Mouse (Mus musculus) neural tube, embryonic 12.5 days (tissue): Measurements from ENCODE around the gene S100a3. TPM values are rescaled to one million over a fixed set of nuclear protein-coding genes. Genes with fewer than 3 reads are reported as not detected.

Source experiments
- ATAC-seq: fragments of 200-750 bp; cut with Nextera tagmentation; 2 replicates; pipeline ENCODE4 v1.8.0; 2017; ENCODE audit warnings: low read depth, mild to moderate bottlenecking, moderate TSS enrichment, moderate library complexity; ENCODE audit not compliant: low FRiP score
- H3K27ac ChIP-seq: fragments of 300-500 bp; sonication (generic); 2 replicates; pipeline ENCODE4 v1.5.1; 2016
- H3K27me3 ChIP-seq: fragments of 300-500 bp; sonication (generic); replicated peaks from 2 replicates; pipeline ENCODE4 v1.6.1; 2016; ENCODE audit warnings: mild to moderate bottlenecking
- H3K36me3 ChIP-seq: fragments of 300-500 bp; sonication (generic); 2 replicates; pipeline ENCODE4 v1.6.1; 2016; ENCODE audit warnings: mild to moderate bottlenecking
- H3K4me1 ChIP-seq: fragments of 300-500 bp; sonication (generic); 2 replicates; pipeline ENCODE4 v1.6.1; 2016
- H3K4me2 ChIP-seq: fragments of 300-500 bp; sonication (generic); replicated peaks from 2 replicates; pipeline ENCODE4 v1.6.1; 2016; ENCODE audit warnings: mild to moderate bottlenecking
- H3K4me3 ChIP-seq: fragments of 300-500 bp; sonication (generic); 2 replicates; pipeline ENCODE4 v1.5.1; 2016
- H3K9ac ChIP-seq: fragments of 300-500 bp; sonication (generic); 2 replicates; pipeline ENCODE4 v1.6.1; 2016; ENCODE audit warnings: mild to moderate bottlenecking
- H3K9me3 ChIP-seq: fragments of 300-500 bp; sonication (generic); 2 replicates; pipeline ENCODE4 v1.6.1; 2016; ENCODE audit warnings: mild to moderate bottlenecking
- WGBS: fragments of 180-500 bp; shearing (Covaris S2); methylation state at CpG from one replicate; pipeline ENCODE4 v1.1.7; 2016; 5-methylcytosine and 5-hydroxymethylcytosine counted together
- polyA plus RNA-seq: library from polyadenylated mRNA; unstranded; fragments of >200 nt; fragmentation: Nextera tagmentation; extraction: Ambion mirVana; gene quantifications from 2 replicates; pipeline ENCODE4 v1.2.1, GENCODE M21; 2016

Gene S100a3
- not detected in 2 replicates for polyA plus RNA-seq

DNA sequence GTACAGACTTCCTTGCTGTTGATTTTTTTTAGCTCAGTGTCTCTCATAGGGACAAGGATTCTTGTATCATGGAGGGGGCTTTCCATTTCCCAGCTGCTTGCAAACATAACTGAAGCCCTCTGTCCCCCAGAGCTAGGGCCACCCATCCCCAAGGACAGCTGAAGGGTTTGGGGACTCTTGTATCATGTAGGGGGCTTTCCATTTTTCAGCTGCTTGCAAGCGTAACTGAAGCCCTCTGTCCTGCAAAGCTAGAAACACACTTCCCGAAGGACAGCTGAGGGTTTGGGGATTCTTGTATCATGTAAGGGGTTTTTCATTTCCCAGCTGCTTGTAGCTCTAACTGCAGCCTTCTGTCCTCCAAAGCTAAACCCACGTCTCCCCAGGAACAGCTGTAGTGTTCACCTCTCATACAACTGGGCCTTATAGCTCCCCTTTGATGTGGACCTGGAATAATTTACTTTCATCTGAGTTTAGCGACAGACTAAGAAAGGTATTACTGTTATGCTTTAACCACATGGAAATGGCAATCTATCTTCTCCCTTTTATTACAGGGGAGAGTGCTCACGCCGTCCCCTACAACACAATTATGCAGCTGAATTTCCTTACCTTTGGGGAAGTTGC, at the start of gene S100a3:
Gene S100a3 (plus strand): TSS at position 571 of the 621 bp plus-strand sequence.
- ATAC-seq, result no peak
- Histone ChIP-seq H3K9me3 (no peaks in the 10 kb centered on the region), H3K27me3 (no peaks in the 10 kb centered on the region), H3K4me1 (no peaks in the 10 kb centered on the region), H3K4me2 (no peak within 1 kb of the TSS), H3K9ac (no peak within 1 kb of the TSS), H3K36me3 (no peaks in the 10 kb centered on the region), H3K27ac (no peak within 1 kb of the TSS), H3K4me3 (no peak within 1 kb of the TSS)
- WGBS, result 72% methylated on average over 6 of the region's 6 CpGs

DNA sequence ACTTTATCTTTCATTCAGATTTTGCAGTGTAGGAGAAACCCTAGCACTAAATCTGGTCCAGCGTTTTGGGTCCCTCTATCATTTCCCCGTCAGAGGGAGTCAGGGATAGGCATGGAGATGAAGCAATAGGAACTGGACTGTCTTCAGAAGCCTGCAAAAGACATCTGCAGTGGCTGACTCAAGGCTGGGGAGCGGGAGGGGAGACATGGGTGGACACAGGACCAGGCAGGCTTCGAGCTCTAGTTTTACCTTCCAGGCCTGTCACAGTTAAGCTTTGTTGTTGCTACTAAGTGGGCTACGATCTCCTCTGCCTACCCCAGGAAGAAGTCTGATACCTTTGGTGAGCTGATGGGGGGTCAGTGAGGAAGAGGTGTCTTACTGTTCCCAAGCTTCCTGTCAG, 48.1 kb upstream of the S100a3 start:
- no peak overlapping the region for H3K27ac ChIP-seq
- no peak for ATAC-seq
- 88% methylated on average over 5 of the region's 5 CpGs for WGBS
- peaks cover 22% of the 10 kb centered on the region for H3K27me3 ChIP-seq
- no peak overlapping the region for H3K9ac ChIP-seq
- no peak overlapping the region for H3K4me2 ChIP-seq
- H3K4me1 ChIP-seq, result peaks cover 25% of the 10 kb centered on the region
- no peaks in the 10 kb centered on the region for H3K9me3 ChIP-seq
- H3K36me3 ChIP-seq, result peaks cover 4% of the 10 kb centered on the region
- no peak overlapping the region for H3K4me3 ChIP-seq

- Histone ChIP-seq H3K4me3 (no peak overlapping the region), H3K36me3 (no peaks in the 10 kb centered on the region), H3K9me3 (no peaks in the 10 kb centered on the region), H3K4me2 (peak overlapping the region; percentile 66; the same call in 1 of the 2 replicates), H3K4me1 (peaks cover 17% of the 10 kb centered on the region), H3K9ac (no peak overlapping the region), H3K27me3 (peaks cover 22% of the 10 kb centered on the region), H3K27ac (no peak overlapping the region)
- no peak for ATAC-seq
- WGBS, result 75% methylated on average over 9 of the region's 9 CpGs
Observed at GRCm38 (mm10) chr3:90512948-90513642, 47.3 kb upstream of the S100a3 start.

- WGBS, result 3% methylated on average over 25 of the region's 25 CpGs
- Histone ChIP-seq H3K9ac (0 out of 2 replicates have a peak within 1 kb of the TSS, but pooled peaks have one; percentile 2), H3K4me3 (peak within 1 kb of the TSS; percentile 26), H3K36me3 (no peaks in the 10 kb centered on the region), H3K9me3 (no peaks in the 10 kb centered on the region), H3K4me1 (peaks cover 14% of the 10 kb centered on the region), H3K27me3 (peaks cover 22% of the 10 kb centered on the region), H3K4me2 (peak within 1 kb of the TSS; percentile 66), H3K27ac (no peak within 1 kb of the TSS)
- 0 out of 2 replicates have a peak, but pooled peaks have one; percentile 13 for ATAC-seq
Observed at GRCm38 (mm10) chr3:90513796-90514590, 46.4 kb upstream of the S100a3 start, which contains the start of the genes S100a1 and S100a13. Gene S100a1 (minus strand): TSS chr3:90514392. Gene S100a13 (plus strand): TSS chr3:90514435.

GRCm38 (mm10) chr3:90514691-90515090, 45.7 kb upstream of the S100a3 start:
- Histone ChIP-seq H3K4me2 (peak overlapping the region; percentile 66), H3K27me3 (peaks cover 22% of the 10 kb centered on the region), H3K27ac (no peak overlapping the region), H3K4me1 (peaks cover 14% of the 10 kb centered on the region), H3K9me3 (no peaks in the 10 kb centered on the region), H3K36me3 (no peaks in the 10 kb centered on the region), H3K9ac (no peak overlapping the region), H3K4me3 (peak overlapping the region; percentile 26; the same call in 1 of the 2 replicates)
- peak; percentile 65; the same call in 1 of the 2 replicates for ATAC-seq
- WGBS, result under 1% methylated on average over 10 of the region's 10 CpGs

DNA sequence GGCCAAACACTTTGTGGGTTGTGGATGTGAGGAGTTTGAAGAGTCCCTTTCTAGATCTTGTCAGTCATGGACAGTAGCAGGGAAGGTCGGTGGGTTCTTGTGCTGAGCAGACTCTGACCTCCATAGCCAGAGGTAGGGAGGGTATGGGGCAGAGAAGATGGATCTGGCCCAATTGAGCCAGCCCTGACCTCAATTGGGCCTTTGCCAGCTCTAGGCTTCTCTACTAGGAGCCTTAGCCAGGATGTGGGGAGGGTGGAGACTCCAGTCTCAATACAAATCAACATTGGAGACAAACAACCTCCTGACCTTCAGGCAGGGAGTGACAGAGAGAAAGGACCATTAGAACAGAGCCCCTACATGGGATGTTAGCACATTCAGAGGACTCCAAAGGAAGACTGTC, 45.1 kb upstream of the S100a3 start:
- no peak overlapping the region for H3K27ac ChIP-seq
- H3K4me3 ChIP-seq, result 0 out of 2 replicates have a peak overlapping the region, but pooled peaks have one; percentile 26
- 40% methylated on average over 1 of the region's 1 CpGs for WGBS
- peaks cover 14% of the 10 kb centered on the region for H3K4me1 ChIP-seq
- H3K9me3 ChIP-seq, result no peaks in the 10 kb centered on the region
- no peaks in the 10 kb centered on the region for H3K36me3 ChIP-seq
- peak overlapping the region; percentile 66 for H3K4me2 ChIP-seq
- ATAC-seq, result no peak
- no peak overlapping the region for H3K9ac ChIP-seq
- H3K27me3 ChIP-seq, result peaks cover 22% of the 10 kb centered on the region

GRCm38 (mm10) chr3:90515789-90516188, 44.6 kb upstream of the S100a3 start:
- H3K9me3 ChIP-seq, result no peaks in the 10 kb centered on the region
- peaks cover 22% of the 10 kb centered on the region for H3K27me3 ChIP-seq
- no peak overlapping the region for H3K4me2 ChIP-seq
- no peak overlapping the region for H3K27ac ChIP-seq
- peaks cover 14% of the 10 kb centered on the region for H3K4me1 ChIP-seq
- no peak overlapping the region for H3K4me3 ChIP-seq
- no peaks in the 10 kb centered on the region for H3K36me3 ChIP-seq
- no peak overlapping the region for H3K9ac ChIP-seq
- ATAC-seq, result no peak
- WGBS, result 83% methylated on average over 4 of the region's 4 CpGs

GRCm38 (mm10) chr3:90517711-90518110, 42.7 kb upstream of the S100a3 start:
- Histone ChIP-seq H3K27me3 (peaks cover 22% of the 10 kb centered on the region), H3K27ac (no peak overlapping the region), H3K4me2 (no peak overlapping the region), H3K9me3 (no peaks in the 10 kb centered on the region), H3K36me3 (no peaks in the 10 kb centered on the region), H3K4me1 (peaks cover 14% of the 10 kb centered on the region), H3K4me3 (no peak overlapping the region), H3K9ac (no peak overlapping the region)
- 84% methylated on average over 4 of the region's 4 CpGs for WGBS
- no peak for ATAC-seq

- ATAC-seq, result no peak
Observed at GRCm38 (mm10) chr3:90525421-90525820, 35.0 kb upstream of the S100a3 start.

GRCm38 (mm10) chr3:90526076-90526475, 34.3 kb upstream of the S100a3 start:
- H3K27ac ChIP-seq, result no peak overlapping the region
- H3K27me3 ChIP-seq, result no peaks in the 10 kb centered on the region
- H3K36me3 ChIP-seq, result no peaks in the 10 kb centered on the region
- 78% methylated on average over 2 of the region's 2 CpGs for WGBS
- H3K4me3 ChIP-seq, result no peak overlapping the region
- no peaks in the 10 kb centered on the region for H3K9me3 ChIP-seq
- no peaks in the 10 kb centered on the region for H3K4me1 ChIP-seq
- no peak overlapping the region for H3K4me2 ChIP-seq
- H3K9ac ChIP-seq, result no peak overlapping the region
- no peak for ATAC-seq

More at GRCm38 (mm10) chr3:90525421-90525820, 35.0 kb upstream of the S100a3 start:
- Histone ChIP-seq H3K4me2 (no peak overlapping the region), H3K9me3 (no peaks in the 10 kb centered on the region), H3K27ac (no peak overlapping the region), H3K4me3 (no peak overlapping the region), H3K27me3 (no peaks in the 10 kb centered on the region), H3K36me3 (no peaks in the 10 kb centered on the region), H3K9ac (no peak overlapping the region), H3K4me1 (no peaks in the 10 kb centered on the region)
- WGBS, result 67% methylated on average over 4 of the region's 4 CpGs

DNA sequence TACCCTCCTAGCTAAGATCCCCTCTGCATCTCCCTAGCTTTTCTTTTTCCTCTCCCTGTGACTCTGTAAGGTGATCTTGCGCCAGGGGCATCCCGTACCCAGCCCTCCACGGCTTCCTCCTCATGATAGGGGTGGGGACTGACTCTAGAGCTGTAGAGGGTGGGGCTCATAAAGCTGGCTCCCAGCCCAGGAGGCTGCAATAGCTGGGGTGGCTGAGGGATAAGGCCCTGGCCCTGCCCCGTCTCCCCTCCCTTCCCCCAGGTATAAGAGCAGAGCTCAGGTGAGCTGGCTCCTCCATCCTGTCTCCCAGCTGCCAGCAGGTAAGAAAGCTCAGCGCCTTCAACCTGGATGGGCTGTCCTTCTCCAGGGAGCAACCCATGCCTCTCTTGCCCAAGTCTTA, 33.8 kb upstream of the S100a3 start, which contains the start of gene S100a14:
Gene S100a14 (plus strand): TSS at position 277 of the 400 bp plus-strand sequence.
- Histone ChIP-seq H3K4me1 (no peaks in the 10 kb centered on the region), H3K36me3 (no peaks in the 10 kb centered on the region), H3K27me3 (no peaks in the 10 kb centered on the region), H3K9me3 (no peaks in the 10 kb centered on the region), H3K4me3 (no peak within 1 kb of the TSS), H3K9ac (no peak within 1 kb of the TSS), H3K27ac (no peak within 1 kb of the TSS), H3K4me2 (no peak within 1 kb of the TSS)
- no peak for ATAC-seq
- WGBS, result 78% methylated on average over 5 of the region's 5 CpGs
